Mouse (Mus musculus) embryonic facial prominence, embryonic 10.5 days (tissue): ENCODE data around the gene Slco1a5. TPM values are rescaled to one million over a fixed set of nuclear protein-coding genes. Genes with fewer than 3 reads are reported as not detected.

Experiments used
- DNase-seq: peaks from one replicate; pipeline ENCODE4 v3.0.0-alpha.2; 2017; ENCODE audit warnings: low spot score
- H3K27ac ChIP-seq: fragments of 300-500 bp; sonication (generic); replicated peaks from 2 replicates; pipeline ENCODE4 v1.5.1; 2016; ENCODE audit warnings: mild to moderate bottlenecking
- H3K27me3 ChIP-seq: fragments of 300-500 bp; sonication (generic); replicated peaks from 2 replicates; pipeline ENCODE4 v1.6.1; 2016; ENCODE audit warnings: low read depth, mild to moderate bottlenecking; ENCODE audit not compliant: poor library complexity, severe bottlenecking
- H3K36me3 ChIP-seq: fragments of 300-500 bp; sonication (generic); replicated peaks from 2 replicates; pipeline ENCODE4 v1.6.1; 2016; ENCODE audit warnings: mild to moderate bottlenecking, moderate library complexity
- H3K4me1 ChIP-seq: fragments of 300-500 bp; sonication (generic); 2 replicates; pipeline ENCODE4 v1.6.1; 2016
- H3K4me3 ChIP-seq: fragments of 300-500 bp; sonication (generic); 2 replicates; pipeline ENCODE4 v1.5.1; 2016; ENCODE audit warnings: mild to moderate bottlenecking, moderate library complexity
- H3K9me3 ChIP-seq: fragments of 300-500 bp; sonication (generic); 2 replicates; pipeline ENCODE4 v1.6.1; 2016; ENCODE audit warnings: mild to moderate bottlenecking
- WGBS: fragments of 180-500 bp; shearing (Covaris S2); methylation state at CpG from one replicate; pipeline ENCODE4 v1.1.7; 2016; 5-methylcytosine and 5-hydroxymethylcytosine counted together
- polyA plus RNA-seq: library from polyadenylated mRNA; unstranded; fragments of >200 nt; fragmentation: Nextera tagmentation; extraction: Ambion mirVana; gene quantifications from 2 replicates; pipeline ENCODE4 v1.2.1, GENCODE M21; 2016

Slco1a5 gene
- polyA plus RNA-seq, 1 experiment from 2014 or later: 0.51 TPM

GRCm38 (mm10) chr6:142345440-142346038 lies 22.8 kb upstream of the Slco1a5 start, which contains the start of gene Pyroxd1:
Pyroxd1 (plus strand) TSS chr6:142345654.
- Histone ChIP-seq H3K9me3 (no peaks in the 10 kb centered on the region), H3K27ac (peak within 1 kb of the TSS; percentile 87), H3K4me1 (peaks cover 9% of the 10 kb centered on the region), H3K4me3 (peak within 1 kb of the TSS; percentile 71), H3K36me3 (peaks cover 14% of the 10 kb centered on the region), H3K27me3 (no peaks in the 10 kb centered on the region)
- DNase-seq: peak; percentile 90
- WGBS: under 1% methylated on average over 48 of the region's 48 CpGs

DNA sequence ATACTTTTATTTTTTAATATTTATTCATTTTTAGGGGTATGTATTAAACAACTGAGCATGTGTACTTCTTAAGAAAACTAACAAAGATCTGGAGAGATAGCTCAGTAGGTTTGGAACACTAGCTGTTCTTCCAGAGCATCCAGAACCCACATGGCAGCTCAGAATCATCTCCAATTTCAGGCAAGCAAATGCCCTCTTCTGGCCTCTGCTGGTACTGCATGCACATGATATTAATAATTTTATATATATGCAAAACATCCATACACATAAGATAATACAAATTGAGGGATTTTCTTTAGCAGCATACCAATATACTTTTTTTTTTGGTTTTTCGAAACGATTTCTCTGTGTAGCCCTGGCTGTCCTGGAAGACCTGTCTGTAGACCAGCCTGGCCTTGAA lies 20.8 kb upstream of the Slco1a5 start:
- no peaks in the 10 kb centered on the region for H3K9me3 ChIP-seq
- no peaks in the 10 kb centered on the region for H3K36me3 ChIP-seq
- no peak overlapping the region for H3K4me3 ChIP-seq
- H3K4me1 ChIP-seq: peaks cover 17% of the 10 kb centered on the region
- WGBS: 74% methylated on average over 2 of the region's 2 CpGs
- DNase-seq: peak; percentile 51
- H3K27me3 ChIP-seq: no peaks in the 10 kb centered on the region
- no peak overlapping the region for H3K27ac ChIP-seq

DNA sequence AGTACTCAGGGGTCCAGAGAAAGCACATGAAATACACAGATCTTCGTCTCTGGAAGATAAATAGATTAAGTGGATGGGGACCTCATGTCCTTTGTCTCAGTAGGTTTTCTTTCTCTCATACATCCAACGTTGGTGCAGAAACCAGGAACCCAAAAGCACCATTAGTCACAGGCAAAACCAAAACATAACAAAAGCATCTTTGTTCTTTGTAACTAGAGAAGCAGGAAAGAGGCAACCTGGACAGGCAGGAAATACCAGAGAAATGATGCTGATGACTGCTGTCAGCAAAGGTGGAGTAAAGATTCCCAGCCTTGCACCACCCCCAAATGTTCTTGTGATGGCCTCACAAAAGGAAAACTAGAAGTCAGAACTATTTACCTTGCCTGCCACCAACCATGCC lies 16.8 kb upstream of the Slco1a5 start:
- Histone ChIP-seq H3K36me3 (no peaks in the 10 kb centered on the region), H3K27me3 (no peaks in the 10 kb centered on the region), H3K4me3 (no peak overlapping the region), H3K27ac (no peak overlapping the region), H3K9me3 (no peaks in the 10 kb centered on the region), H3K4me1 (peaks cover 8% of the 10 kb centered on the region; the same call in 1 of the 2 replicates)
- WGBS: 37% methylated on average over 2 of the region's 2 CpGs
- DNase-seq: no peak

- Histone ChIP-seq H3K4me3 (no peak overlapping the region), H3K9me3 (no peaks in the 10 kb centered on the region), H3K27ac (no peak overlapping the region), H3K27me3 (no peaks in the 10 kb centered on the region), H3K36me3 (no peaks in the 10 kb centered on the region), H3K4me1 (peaks cover 8% of the 10 kb centered on the region; the same call in 1 of the 2 replicates)
- no peak for DNase-seq
- 79% methylated on average over 2 of the region's 2 CpGs for WGBS
Measured at GRCm38 (mm10) chr6:142338961-142339360, 16.2 kb upstream of the Slco1a5 start.

GRCm38 (mm10) chr6:142329201-142329600 lies 6.4 kb upstream of the Slco1a5 start:
- Histone ChIP-seq H3K4me3 (no peak overlapping the region), H3K27ac (no peak overlapping the region), H3K36me3 (no peaks in the 10 kb centered on the region), H3K27me3 (no peaks in the 10 kb centered on the region), H3K9me3 (no peaks in the 10 kb centered on the region), H3K4me1 (peaks cover 4% of the 10 kb centered on the region; the same call in 1 of the 2 replicates)
- 71% methylated on average over 1 of the region's 1 CpGs for WGBS
- DNase-seq: no peak

- Histone ChIP-seq H3K4me3 (no peak overlapping the region), H3K27ac (no peak overlapping the region)
- WGBS: 72% methylated on average over 3 of the region's 3 CpGs
Measured at GRCm38 (mm10) chr6:142326598-142326997, 3.8 kb upstream of the Slco1a5 start.

DNA sequence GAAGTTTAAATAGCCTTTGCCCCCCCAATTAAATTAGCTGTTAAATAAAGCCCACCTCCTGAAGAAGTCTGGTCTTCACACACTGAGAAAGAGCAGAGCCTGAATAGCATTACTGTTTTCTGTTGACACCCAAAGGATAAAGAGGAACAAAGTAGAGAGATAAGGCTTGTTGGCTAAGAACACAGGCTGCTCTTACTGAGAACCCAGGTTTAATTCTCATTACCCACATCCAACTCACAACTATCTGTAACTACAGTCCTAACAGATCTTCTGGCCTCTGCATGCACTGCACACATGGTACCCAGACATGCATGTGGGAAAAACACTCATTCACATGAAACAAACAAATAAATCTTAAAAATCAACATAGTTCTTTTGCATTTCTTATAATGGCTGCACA lies 5.7 kb downstream of the Slco1a5 start:
- Histone ChIP-seq H3K4me1 (no peaks in the 10 kb centered on the region), H3K36me3 (no peaks in the 10 kb centered on the region), H3K27me3 (no peaks in the 10 kb centered on the region), H3K9me3 (no peaks in the 10 kb centered on the region), H3K4me3 (no peak overlapping the region), H3K27ac (no peak overlapping the region)
- DNase-seq: no peak

More at GRCm38 (mm10) chr6:142326598-142326997, 3.8 kb upstream of the Slco1a5 start:
- DNase-seq: no peak
- Histone ChIP-seq H3K27me3 (no peaks in the 10 kb centered on the region), H3K36me3 (no peaks in the 10 kb centered on the region), H3K4me1 (peaks cover 4% of the 10 kb centered on the region; the same call in 1 of the 2 replicates), H3K9me3 (no peaks in the 10 kb centered on the region)

GRCm38 (mm10) chr6:142314285-142314684 lies 8.5 kb downstream of the Slco1a5 start:
- Histone ChIP-seq H3K27me3 (no peaks in the 10 kb centered on the region), H3K9me3 (peaks cover 5% of the 10 kb centered on the region), H3K4me3 (no peak overlapping the region), H3K4me1 (no peaks in the 10 kb centered on the region), H3K36me3 (no peaks in the 10 kb centered on the region), H3K27ac (no peak overlapping the region)
- 81% methylated on average over 5 of the region's 5 CpGs for WGBS
- no peak for DNase-seq

DNA sequence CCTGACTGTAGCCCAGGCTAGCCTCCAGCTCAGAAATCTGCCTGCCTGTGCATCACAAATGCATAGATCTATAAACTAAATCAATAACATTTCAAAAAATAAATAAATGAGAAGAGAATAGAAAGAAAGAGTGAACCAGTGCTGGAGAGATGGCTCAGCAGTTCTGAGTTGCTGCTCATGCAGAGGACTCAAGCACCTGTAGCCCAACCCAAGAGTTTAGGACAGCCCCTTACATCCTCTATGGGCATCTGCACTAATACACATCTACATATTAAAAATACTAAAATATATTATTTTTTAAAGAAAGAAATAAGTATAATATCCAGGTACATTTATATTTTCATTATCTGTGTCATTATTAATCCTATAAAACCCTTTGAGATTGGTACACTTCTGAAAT lies 17.7 kb downstream of the Slco1a5 start:
- Histone ChIP-seq H3K27me3 (no peaks in the 10 kb centered on the region), H3K27ac (no peak overlapping the region), H3K9me3 (peaks cover 5% of the 10 kb centered on the region), H3K36me3 (no peaks in the 10 kb centered on the region), H3K4me1 (no peaks in the 10 kb centered on the region), H3K4me3 (no peak overlapping the region)
- no peak for DNase-seq

- Histone ChIP-seq H3K27me3 (no peaks in the 10 kb centered on the region), H3K9me3 (no peaks in the 10 kb centered on the region), H3K4me1 (no peaks in the 10 kb centered on the region), H3K27ac (no peak within 1 kb of the TSS), H3K4me3 (no peak within 1 kb of the TSS), H3K36me3 (no peaks in the 10 kb centered on the region)
- 71% methylated on average over 4 of the region's 4 CpGs for WGBS
- no peak for DNase-seq
Measured at GRCm38 (mm10) chr6:142298098-142298497, 24.7 kb downstream of the Slco1a5 start, which contains the start of gene Iapp. Iapp (plus strand) TSS chr6:142298423.

DNA sequence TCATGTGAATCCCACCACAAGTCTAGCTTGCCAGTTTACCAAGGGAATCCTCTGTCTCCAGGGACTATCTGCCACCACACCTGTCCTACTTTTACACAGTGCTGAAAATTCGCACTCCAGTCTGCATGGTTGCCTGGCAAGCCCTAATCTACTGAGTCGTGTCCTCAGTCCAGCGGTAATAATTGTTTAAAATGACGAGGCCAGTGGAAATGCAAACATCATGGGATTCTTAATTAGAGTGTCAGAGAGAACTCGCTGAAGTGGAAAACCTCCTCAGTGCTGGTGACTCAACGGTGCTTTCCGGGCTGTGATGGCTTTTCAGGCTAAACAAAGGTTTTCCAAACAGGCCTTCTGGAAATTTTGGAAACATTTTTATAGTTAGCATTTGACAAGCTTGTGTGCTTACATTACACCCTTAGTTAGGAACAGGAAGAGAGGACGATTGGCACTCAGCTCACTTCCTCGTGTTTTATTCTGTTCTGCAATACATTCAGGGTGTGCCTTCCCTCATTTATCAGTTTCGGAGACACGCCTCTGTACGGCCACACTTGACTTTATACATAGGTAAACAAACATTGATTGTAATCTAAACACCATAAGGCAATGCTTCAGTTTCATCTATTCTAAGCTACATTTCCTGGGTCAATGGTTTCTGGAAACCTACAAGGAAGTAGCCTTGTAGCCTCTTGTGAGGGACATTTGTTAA lies 33.2 kb downstream of the Slco1a5 start:
- no peaks in the 10 kb centered on the region for H3K9me3 ChIP-seq
- H3K36me3 ChIP-seq: no peaks in the 10 kb centered on the region
- no peak for DNase-seq
- WGBS: 81% methylated on average over 12 of the region's 12 CpGs
- H3K4me1 ChIP-seq: no peaks in the 10 kb centered on the region
- H3K27me3 ChIP-seq: no peaks in the 10 kb centered on the region
- no peak overlapping the region for H3K27ac ChIP-seq
- H3K4me3 ChIP-seq: no peak overlapping the region

DNA sequence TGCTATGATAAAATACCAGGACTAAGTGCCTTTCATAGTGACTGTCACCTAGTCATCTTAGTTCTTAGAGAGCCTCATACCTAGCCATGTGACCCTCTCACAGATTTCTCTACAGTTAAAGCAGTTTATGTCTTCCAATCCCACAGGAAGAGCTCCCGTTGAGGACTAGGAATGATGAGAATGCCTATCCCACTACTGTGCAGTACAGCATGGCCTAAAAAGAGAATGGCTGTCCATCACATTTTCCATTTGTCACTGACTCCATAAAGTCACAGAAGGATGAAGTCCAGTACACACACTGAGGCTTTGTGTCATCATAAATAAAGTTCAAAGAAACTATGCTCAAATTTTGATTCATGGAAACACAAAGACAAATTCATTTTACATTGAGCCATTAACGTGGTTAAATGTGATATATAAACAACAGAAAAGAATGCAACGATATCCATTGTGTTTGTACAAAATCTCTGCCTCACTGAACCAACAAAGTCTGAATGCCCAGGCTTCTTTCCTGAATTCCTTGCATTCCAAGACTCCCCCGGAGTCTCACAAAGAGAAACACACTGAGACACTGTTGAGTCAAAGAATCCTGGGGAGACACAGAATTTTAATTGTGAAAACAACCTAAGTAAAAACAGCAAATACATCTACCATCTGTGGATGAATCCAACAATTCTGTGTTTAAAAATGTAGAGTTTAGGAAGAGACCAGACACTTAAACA lies 46.9 kb downstream of the Slco1a5 start:
- no peaks in the 10 kb centered on the region for H3K9me3 ChIP-seq
- peaks cover 7% of the 10 kb centered on the region; the same call in 1 of the 2 replicates for H3K4me1 ChIP-seq
- H3K36me3 ChIP-seq: no peaks in the 10 kb centered on the region
- 0 out of 2 replicates have a peak overlapping the region, but pooled peaks have one; percentile 30 for H3K27ac ChIP-seq
- H3K4me3 ChIP-seq: no peak overlapping the region
- DNase-seq: no peak
- 10% methylated on average over 4 of the region's 4 CpGs for WGBS
- H3K27me3 ChIP-seq: no peaks in the 10 kb centered on the region
